Mouse (Mus musculus) midbrain, postnatal 0 days (tissue): ENCODE data around the gene Ncf1. TPM values are rescaled to one million over a fixed set of nuclear protein-coding genes. Genes with fewer than 3 reads are reported as not detected.

Experiments
- ATAC-seq: fragments of 200-750 bp; cut with Nextera tagmentation; 2 replicates; pipeline ENCODE4 v1.8.0; 2017; ENCODE audit warnings: moderate number of reproducible peaks, mild to moderate bottlenecking, moderate TSS enrichment, moderate library complexity; ENCODE audit not compliant: low FRiP score
- DNase-seq: peaks from one replicate; pipeline ENCODE4 v3.0.0-alpha.2; 2015; ENCODE audit warnings: low spot score
- H3K27ac ChIP-seq: fragments of 300-500 bp; sonication (generic); 2 replicates; pipeline ENCODE4 v1.5.1; 2014; ENCODE audit warnings: low read depth, mild to moderate bottlenecking, low read length, mixed read lengths
- H3K27me3 ChIP-seq: fragments of 300-500 bp; sonication (generic); 2 replicates; pipeline ENCODE4 v1.6.1; 2014; ENCODE audit warnings: low read length, control low read depth, mixed read lengths; ENCODE audit not compliant: insufficient read depth
- H3K36me3 ChIP-seq: fragments of 300-500 bp; sonication (generic); 2 replicates; pipeline ENCODE4 v1.6.1; 2014; ENCODE audit warnings: low read length, control low read depth, mixed read lengths; ENCODE audit not compliant: insufficient read depth
- H3K4me1 ChIP-seq: fragments of 300-500 bp; sonication (generic); 2 replicates; pipeline ENCODE4 v1.6.1; 2014; ENCODE audit warnings: mild to moderate bottlenecking, control low read depth, antibody characterized with exemption, low read length, mixed read lengths; ENCODE audit not compliant: insufficient read depth
- H3K4me2 ChIP-seq: fragments of 300-500 bp; sonication (generic); 2 replicates; pipeline ENCODE4 v1.6.1; 2014; ENCODE audit warnings: low read depth, mild to moderate bottlenecking, low read length, mixed read lengths; ENCODE audit not compliant: poor library complexity, severe bottlenecking
- H3K4me3 ChIP-seq: fragments of 300-500 bp; sonication (generic); 2 replicates; pipeline ENCODE4 v1.5.1; 2014; ENCODE audit warnings: low read depth, mild to moderate bottlenecking, low read length, moderate library complexity
- H3K9ac ChIP-seq: fragments of 300-500 bp; sonication (generic); replicated peaks from 2 replicates; pipeline ENCODE4 v1.6.1; 2014; ENCODE audit warnings: mild to moderate bottlenecking, low read length, moderate library complexity, mixed read lengths; ENCODE audit not compliant: poor library complexity, severe bottlenecking
- H3K9me3 ChIP-seq: fragments of 300-500 bp; sonication (generic); 2 replicates; pipeline ENCODE4 v1.6.1; 2016; ENCODE audit warnings: low read length, control low read depth
- CTCF ChIP-seq: IDR thresholded peaks from 2 replicates; pipeline ENCODE4 v1.5.1; 2016; ENCODE audit warnings: antibody characterized with exemption, mild to moderate bottlenecking
- WGBS: fragments of 180-500 bp; shearing (Covaris S2); extraction: QIAGEN DNeasy Blood & Tissue Kit; methylation state at CpG from one replicate; pipeline ENCODE4 v1.1.7; 2014; 5-methylcytosine and 5-hydroxymethylcytosine counted together
- polyA plus RNA-seq: library from polyadenylated mRNA; unstranded; fragments of >200 nt; fragmentation: Nextera tagmentation; extraction: Ambion mirVana; gene quantifications from 2 replicates; pipeline ENCODE4 v1.2.1, GENCODE M21; 2015
- total RNA-seq: library from RNA; depleted of rRNA; stranded (reverse); fragments of >200 nt; gene quantifications from 2 replicates; pipeline ENCODE4 v1.2.3, GENCODE M21; 2014

Ncf1 gene
- total and polyA plus RNA-seq, 2 experiments from 2014 or later, result 2.2 to 4.3 TPM

- Histone ChIP-seq H3K27ac (no peak overlapping the region), H3K9me3 (no peaks in the 10 kb centered on the region), H3K4me1 (no peaks in the 10 kb centered on the region), H3K27me3 (no peaks in the 10 kb centered on the region), H3K4me3 (no peak overlapping the region), H3K36me3 (no peaks in the 10 kb centered on the region), H3K4me2 (no peak overlapping the region), H3K9ac (no peak overlapping the region)
- DNase-seq (no peak), ATAC-seq (no peak)
- TF ChIP-seq CTCF, result no peak
- WGBS, result 78% methylated on average over 6 of the region's 6 CpGs
Measured at GRCm38 (mm10) chr5:134228249-134228638, 1.2 kb downstream of the Ncf1 start.

GRCm38 (mm10) chr5:134227574-134228248 lies 1.7 kb downstream of the Ncf1 start:
- ATAC-seq (no peak), DNase-seq (no peak)
- peak; percentile 60 for TF ChIP-seq CTCF
- 33% methylated on average over 11 of the region's 11 CpGs for WGBS
- H3K9ac ChIP-seq, result no peak overlapping the region
- no peaks in the 10 kb centered on the region for H3K4me1 ChIP-seq
- H3K27ac ChIP-seq, result no peak overlapping the region
- no peaks in the 10 kb centered on the region for H3K36me3 ChIP-seq
- no peak overlapping the region for H3K4me2 ChIP-seq
- no peak overlapping the region for H3K4me3 ChIP-seq
- 0 out of 2 replicates have a peak, but pooled peaks cover under 1% of the 10 kb centered on the region for H3K27me3 ChIP-seq
- no peaks in the 10 kb centered on the region for H3K9me3 ChIP-seq

DNA sequence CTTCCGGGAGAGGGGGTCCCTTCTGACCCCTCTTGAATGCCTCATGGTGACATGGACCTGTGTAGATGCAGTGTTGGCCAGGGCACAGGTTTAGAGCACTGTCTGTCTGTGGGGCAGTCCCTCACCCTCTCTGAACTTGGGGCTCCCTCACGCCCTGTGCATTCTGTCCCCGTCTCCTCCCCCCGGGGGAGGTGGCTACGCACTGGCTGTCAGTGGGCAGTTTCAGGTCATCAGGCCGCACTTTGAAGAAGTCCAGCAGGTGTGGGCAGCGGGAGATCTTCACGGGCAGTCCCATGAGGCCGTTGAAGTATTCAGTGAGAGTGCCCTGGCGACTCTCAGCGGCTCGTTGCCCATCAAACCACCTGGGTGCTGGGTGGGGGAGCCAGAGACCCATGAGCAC lies 2.5 kb downstream of the Ncf1 start:
- no peak for ATAC-seq
- Histone ChIP-seq H3K4me1 (0 out of 2 replicates have a peak, but pooled peaks cover 2% of the 10 kb centered on the region), H3K4me2 (no peak overlapping the region), H3K9ac (no peak overlapping the region), H3K9me3 (no peaks in the 10 kb centered on the region), H3K27me3 (0 out of 2 replicates have a peak, but pooled peaks cover 4% of the 10 kb centered on the region), H3K27ac (no peak overlapping the region), H3K4me3 (no peak overlapping the region), H3K36me3 (no peaks in the 10 kb centered on the region)
- no peak for TF ChIP-seq CTCF
- DNase-seq, result no peak
- WGBS, result 69% methylated on average over 12 of the region's 12 CpGs

GRCm38 (mm10) chr5:134225110-134225901 lies 4.1 kb downstream of the Ncf1 start:
- H3K4me3 ChIP-seq, result no peak overlapping the region
- H3K9ac ChIP-seq, result no peak overlapping the region
- H3K36me3 ChIP-seq, result no peaks in the 10 kb centered on the region
- no peaks in the 10 kb centered on the region for H3K9me3 ChIP-seq
- WGBS, result 81% methylated on average over 30 of the region's 30 CpGs
- peaks cover 4% of the 10 kb centered on the region; the same call in 1 of the 2 replicates for H3K27me3 ChIP-seq
- H3K27ac ChIP-seq, result no peak overlapping the region
- ATAC-seq, result no peak
- no peak for TF ChIP-seq CTCF
- H3K4me2 ChIP-seq, result no peak overlapping the region
- H3K4me1 ChIP-seq, result 0 out of 2 replicates have a peak, but pooled peaks cover 3% of the 10 kb centered on the region
- DNase-seq, result no peak

DNA sequence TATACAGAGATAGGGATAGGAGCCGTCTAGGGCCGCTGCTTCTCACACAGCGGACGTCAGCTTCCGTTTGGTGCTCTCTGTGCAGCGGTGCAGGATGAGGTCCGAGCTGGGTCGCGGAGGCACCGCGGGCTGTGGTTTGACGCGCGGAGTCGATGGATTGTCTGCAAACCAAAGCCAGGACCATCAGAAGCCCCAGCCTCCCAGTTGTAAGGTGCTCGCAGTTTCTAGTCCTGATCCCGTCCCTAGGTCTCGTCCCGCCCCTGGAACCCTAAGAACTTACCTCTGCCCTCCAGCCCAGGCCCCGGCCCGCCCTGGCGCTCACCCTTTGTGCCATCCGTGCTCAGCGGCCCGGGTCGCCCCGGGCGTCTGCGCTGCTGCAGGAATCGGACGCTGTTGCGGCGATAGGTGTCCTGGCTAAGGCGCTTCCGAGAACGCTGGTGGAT lies 7.7 kb downstream of the Ncf1 start:
- Histone ChIP-seq H3K9ac (peak overlapping the region; percentile 61), H3K4me3 (peak overlapping the region; percentile 34), H3K27ac (no peak overlapping the region), H3K36me3 (peaks cover under 1% of the 10 kb centered on the region; the same call in 1 of the 2 replicates), H3K4me1 (0 out of 2 replicates have a peak, but pooled peaks cover 3% of the 10 kb centered on the region), H3K4me2 (peak overlapping the region; percentile 60), H3K9me3 (no peaks in the 10 kb centered on the region), H3K27me3 (peaks cover 4% of the 10 kb centered on the region; the same call in 1 of the 2 replicates)
- ATAC-seq (peak; percentile 16; the same call in 1 of the 2 replicates), DNase-seq (no peak)
- WGBS, result 2% methylated on average over 33 of the region's 36 CpGs
- no peak for TF ChIP-seq CTCF
